Mouse (Mus musculus): Measurements from ENCODE around the gene Myh9. TPM values are rescaled to one million over a fixed set of nuclear protein-coding genes. Genes with fewer than 3 reads are reported as not detected.
"Not testable (repeated sequence)": the region's sequence is repeated elsewhere in the genome, so short reads cannot be mapped to it uniquely, and the experiment has no call there.

Myh9 gene
- total RNA-seq, 2 experiments from 2014 or later: 98.3 to 195 TPM

GRCm38 (mm10) chr15:77873564-77873963 lies 31.6 kb upstream of the Myh9 start:
- no peak for ATAC-seq (replicated peaks; ENCODE audit: low FRiP score, low TSS enrichment, poor library complexity, severe bottlenecking)

GRCm38 (mm10) chr15:77872996-77873395 lies 31.0 kb upstream of the Myh9 start:
- ATAC-seq (replicated peaks; ENCODE audit: low FRiP score, low TSS enrichment, poor library complexity, severe bottlenecking): no peak

- no peak for ATAC-seq (replicated peaks; ENCODE audit: low FRiP score, low TSS enrichment, poor library complexity, severe bottlenecking)
Observed at GRCm38 (mm10) chr15:77868340-77868739, 26.4 kb upstream of the Myh9 start.

- ATAC-seq (replicated peaks; ENCODE audit: low FRiP score, low TSS enrichment, poor library complexity, severe bottlenecking): not testable (repeated sequence)
Observed at GRCm38 (mm10) chr15:77867231-77867968, 25.4 kb upstream of the Myh9 start.

- no peak for ATAC-seq (replicated peaks; ENCODE audit: low FRiP score, low TSS enrichment, poor library complexity, severe bottlenecking)
Observed at GRCm38 (mm10) chr15:77866583-77867220, 24.7 kb upstream of the Myh9 start.

GRCm38 (mm10) chr15:77864063-77864758 lies 22.2 kb upstream of the Myh9 start:
- ATAC-seq (replicated peaks; ENCODE audit: low FRiP score, low TSS enrichment, poor library complexity, severe bottlenecking): no peak

- no peak for ATAC-seq (replicated peaks; ENCODE audit: low FRiP score, low TSS enrichment, poor library complexity, severe bottlenecking)
Observed at GRCm38 (mm10) chr15:77862991-77863972, 21.3 kb upstream of the Myh9 start.

- no peak for ATAC-seq (replicated peaks; ENCODE audit: low FRiP score, low TSS enrichment, poor library complexity, severe bottlenecking)
Observed at GRCm38 (mm10) chr15:77860081-77860665, 18.2 kb upstream of the Myh9 start.

GRCm38 (mm10) chr15:77857662-77858156 lies 15.7 kb upstream of the Myh9 start:
- ATAC-seq (replicated peaks; ENCODE audit: low FRiP score, low TSS enrichment, poor library complexity, severe bottlenecking): peak; percentile 89

GRCm38 (mm10) chr15:77856541-77856940 lies 14.6 kb upstream of the Myh9 start:
- ATAC-seq (replicated peaks; ENCODE audit: low FRiP score, low TSS enrichment, poor library complexity, severe bottlenecking): no peak

GRCm38 (mm10) chr15:77855301-77855700 lies 13.3 kb upstream of the Myh9 start:
- ATAC-seq (replicated peaks; ENCODE audit: low FRiP score, low TSS enrichment, poor library complexity, severe bottlenecking): peak; percentile 48

- ATAC-seq (replicated peaks; ENCODE audit: low FRiP score, low TSS enrichment, poor library complexity, severe bottlenecking): no peak
Observed at GRCm38 (mm10) chr15:77852001-77852400, 10.0 kb upstream of the Myh9 start.

- ATAC-seq (replicated peaks; ENCODE audit: low FRiP score, low TSS enrichment, poor library complexity, severe bottlenecking): no peak
Observed at GRCm38 (mm10) chr15:77851136-77851535, 9.2 kb upstream of the Myh9 start.

- ATAC-seq (replicated peaks; ENCODE audit: low FRiP score, low TSS enrichment, poor library complexity, severe bottlenecking): no peak
Observed at GRCm38 (mm10) chr15:77849572-77850229, 7.7 kb upstream of the Myh9 start.

GRCm38 (mm10) chr15:77849039-77849436 lies 7.1 kb upstream of the Myh9 start:
- ATAC-seq (replicated peaks; ENCODE audit: low FRiP score, low TSS enrichment, poor library complexity, severe bottlenecking): no peak

GRCm38 (mm10) chr15:77848415-77849038 lies 6.6 kb upstream of the Myh9 start:
- ATAC-seq (replicated peaks; ENCODE audit: low FRiP score, low TSS enrichment, poor library complexity, severe bottlenecking): no peak

GRCm38 (mm10) chr15:77847826-77848225 lies 5.9 kb upstream of the Myh9 start:
- ATAC-seq (replicated peaks; ENCODE audit: low FRiP score, low TSS enrichment, poor library complexity, severe bottlenecking): peak; percentile 55

GRCm38 (mm10) chr15:77847108-77847507 lies 5.1 kb upstream of the Myh9 start:
- ATAC-seq (replicated peaks; ENCODE audit: low FRiP score, low TSS enrichment, poor library complexity, severe bottlenecking): no peak
